Mouse (Mus musculus) kidney, adult 9 months (tissue): ENCODE measurements around the gene Iqgap3.

ENCODE experiments used
- DNase-seq: peaks from one replicate; pipeline ENCODE4 v3.0.0; 2022

The Iqgap3 gene

DNA sequence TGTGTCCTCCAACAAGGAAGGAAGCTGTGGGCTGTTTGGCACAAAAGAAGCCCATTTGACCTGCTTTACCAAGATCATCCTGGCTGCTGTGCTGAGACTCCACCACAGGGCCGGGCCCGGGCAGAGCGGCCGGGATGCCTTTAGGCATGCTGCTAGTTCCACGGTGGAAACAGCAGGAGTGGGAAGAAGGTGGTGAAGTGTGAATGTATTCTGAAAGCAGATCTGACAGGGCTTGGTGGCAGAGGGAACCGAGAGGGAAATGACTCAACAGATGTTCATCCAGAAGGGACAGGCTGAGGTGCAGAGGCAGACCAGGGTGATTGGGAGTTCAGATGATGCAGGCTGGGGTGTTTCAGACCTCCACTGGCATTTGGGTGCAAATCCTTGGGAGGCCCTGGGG is 15.9 kb downstream of the Iqgap3 start:
- DNase-seq = no peak

DNA sequence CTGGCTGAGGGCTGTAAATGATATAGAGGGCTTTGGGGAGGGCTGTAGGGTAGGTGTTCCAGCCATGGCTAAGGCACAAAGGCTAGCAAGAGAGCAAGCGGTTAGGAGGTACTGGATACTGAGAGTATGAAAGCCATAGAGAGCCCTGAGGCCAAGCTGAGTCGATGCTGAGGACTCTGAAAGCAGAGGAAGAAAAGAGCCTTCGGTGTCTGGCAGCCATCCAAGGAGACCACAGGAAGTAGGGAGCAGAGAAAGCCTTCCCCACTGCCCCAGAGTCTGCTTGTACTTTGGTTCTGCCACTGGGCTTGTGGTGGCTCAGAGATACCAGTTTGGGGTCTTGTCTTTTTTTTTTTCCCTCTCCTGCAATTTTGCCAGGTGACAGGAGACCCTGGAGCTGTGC is 18.5 kb downstream of the Iqgap3 start:
- DNase-seq = no peak

DNA sequence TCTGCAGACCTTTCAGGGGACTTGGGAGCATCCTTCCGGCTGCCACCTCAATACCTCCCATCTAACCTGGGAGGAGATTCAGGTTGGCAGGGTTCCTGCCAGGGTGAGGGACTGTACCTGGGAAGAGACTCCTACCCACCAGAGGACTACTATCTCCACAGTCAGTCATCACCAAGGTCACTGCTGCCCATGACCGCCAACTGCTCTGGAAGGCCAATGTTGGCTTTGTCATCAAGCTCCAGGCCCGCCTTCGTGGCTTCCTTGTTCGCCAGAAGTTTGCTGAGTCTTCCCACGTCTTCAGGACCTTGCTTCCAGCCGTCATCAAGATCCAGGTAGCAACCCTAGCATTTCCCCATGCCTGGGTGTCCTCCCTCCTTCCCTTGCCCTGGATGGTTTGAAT is 20.0 kb downstream of the Iqgap3 start:
- DNase-seq = no peak

- peak; percentile 42 for DNase-seq
Observed at GRCm38 (mm10) chr3:88102196-88102595, 20.4 kb downstream of the Iqgap3 start.

GRCm38 (mm10) chr3:88102611-88103010 is 20.8 kb downstream of the Iqgap3 start:
- DNase-seq = peak; percentile 59

DNA sequence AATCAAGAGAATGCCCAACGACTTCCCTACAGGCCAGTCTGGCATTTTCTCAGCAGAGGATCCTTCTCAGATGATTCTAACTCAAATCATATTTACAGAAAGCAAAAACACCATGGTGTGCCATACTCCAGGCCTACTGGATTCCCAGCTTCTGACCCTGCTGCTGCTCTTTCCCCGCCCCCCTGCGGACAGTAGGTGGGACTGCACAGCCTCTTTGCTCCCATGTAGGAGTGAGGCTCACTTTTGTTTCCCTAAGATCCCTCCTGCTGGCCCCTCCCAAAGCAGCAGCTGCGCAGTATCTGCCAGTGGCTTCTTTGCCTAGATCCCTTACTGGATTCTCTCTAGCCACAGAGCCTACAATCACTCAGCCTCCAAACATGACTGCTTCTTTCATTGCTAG is 24.4 kb downstream of the Iqgap3 start:
- no peak for DNase-seq

DNA sequence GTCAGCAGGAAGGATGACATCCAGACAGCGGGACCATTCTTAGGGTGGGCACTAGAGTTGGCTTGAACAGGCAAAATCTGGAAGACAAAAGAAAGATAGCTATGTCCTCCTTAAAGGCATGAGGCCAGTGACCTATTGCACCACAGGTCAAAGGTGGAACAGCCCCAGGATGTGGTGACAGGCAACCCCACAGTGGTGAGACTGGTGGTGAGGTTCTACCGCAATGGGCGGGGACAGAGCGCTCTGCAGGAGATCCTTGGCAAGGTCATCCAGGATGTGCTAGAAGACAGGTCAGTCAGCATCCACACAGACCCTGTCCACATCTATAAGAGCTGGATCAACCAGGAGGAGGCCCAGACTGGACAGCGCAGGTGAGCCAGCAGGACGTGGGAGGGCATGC is 27.4 kb downstream of the Iqgap3 start:
- no peak for DNase-seq

DNA sequence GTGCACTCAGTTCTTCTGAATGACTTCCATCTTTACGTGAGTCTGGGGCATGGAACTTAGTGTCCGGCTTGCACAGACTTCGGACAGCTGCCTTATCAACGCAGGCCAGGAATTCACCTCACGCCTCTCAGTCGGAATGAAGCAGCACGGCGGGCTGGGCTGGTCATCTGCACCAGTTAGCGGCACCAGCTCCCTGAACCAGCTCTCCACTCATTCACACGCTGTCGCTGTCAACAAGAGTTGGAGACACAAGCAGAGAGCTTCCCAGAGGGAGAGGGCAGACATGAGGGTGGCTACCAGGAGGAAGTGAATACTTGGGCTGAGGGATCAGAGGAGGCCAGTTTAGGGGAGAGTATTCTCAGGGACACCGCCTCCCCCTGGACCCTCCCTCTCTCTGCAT is 32.6 kb downstream of the Iqgap3 start:
- DNase-seq = no peak

GRCm38 (mm10) chr3:88120117-88120651 is 38.4 kb downstream of the Iqgap3 start:
- no peak for DNase-seq

- no peak for DNase-seq
Observed at GRCm38 (mm10) chr3:88121164-88122131, 39.7 kb downstream of the Iqgap3 start.

- DNase-seq = no peak
Observed at GRCm38 (mm10) chr3:88125195-88125594, 43.4 kb downstream of the Iqgap3 start.

DNA sequence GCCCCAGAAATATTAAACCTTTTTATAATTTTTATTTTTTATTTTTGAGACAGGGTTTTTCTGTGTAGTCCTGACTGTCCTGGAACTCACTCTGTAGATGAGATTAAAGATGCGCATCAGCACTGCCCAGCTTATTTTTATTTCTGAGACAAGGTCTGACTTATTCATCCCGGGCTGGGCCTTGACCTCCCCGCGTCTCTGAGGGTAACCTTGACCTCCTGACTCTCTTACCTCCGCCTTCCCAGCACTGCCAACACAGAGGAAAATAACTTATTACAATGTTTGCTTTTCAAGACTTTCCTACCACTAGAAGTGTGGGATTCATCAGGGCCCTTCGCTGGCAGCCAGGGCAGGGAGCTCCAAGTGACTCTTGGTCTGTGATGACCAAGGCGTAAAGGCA is 44.4 kb downstream of the Iqgap3 start:
- no peak for DNase-seq

- DNase-seq = no peak
Observed at GRCm38 (mm10) chr3:88127636-88128035, 45.9 kb downstream of the Iqgap3 start.

DNA sequence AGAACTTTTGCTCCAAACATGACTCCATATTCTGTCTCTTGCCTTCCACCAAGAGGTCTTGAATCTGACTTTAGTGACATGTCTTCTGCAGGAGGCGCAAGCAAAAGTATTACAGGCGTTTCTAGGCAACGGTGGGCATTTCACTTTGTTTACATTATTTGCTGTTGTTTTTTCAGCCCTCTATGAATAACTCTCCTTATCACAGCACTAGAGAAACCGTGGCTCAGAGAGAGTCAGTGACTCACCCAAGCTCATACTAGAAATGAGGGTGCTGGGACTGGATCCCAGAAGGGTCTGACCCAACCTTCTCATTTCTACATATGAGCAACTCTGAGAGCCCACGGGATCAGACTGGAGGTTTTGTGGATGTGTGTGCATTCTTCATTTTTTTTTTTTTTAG is 46.3 kb downstream of the Iqgap3 start:
- no peak for DNase-seq

DNA sequence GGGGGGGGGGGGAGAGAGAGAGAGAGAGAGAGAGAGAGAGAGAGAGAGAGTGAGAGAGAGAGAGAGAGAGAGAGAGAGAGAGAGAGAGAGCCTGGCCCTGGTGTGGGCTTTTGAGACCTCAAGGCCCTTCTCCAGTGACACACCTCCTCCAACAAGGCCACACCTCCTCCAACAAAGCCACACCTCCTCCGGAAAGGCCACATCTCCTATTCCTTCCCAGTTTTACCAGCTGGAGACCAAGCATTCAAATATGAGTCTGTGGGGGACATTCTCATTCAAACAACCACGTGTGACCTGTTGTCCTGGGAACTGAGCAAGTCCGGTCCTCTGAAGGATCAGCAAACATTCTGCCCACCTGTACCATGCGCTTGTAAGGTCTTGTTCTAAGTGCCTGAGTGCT is 47.2 kb downstream of the Iqgap3 start:
- DNase-seq = no peak

DNA sequence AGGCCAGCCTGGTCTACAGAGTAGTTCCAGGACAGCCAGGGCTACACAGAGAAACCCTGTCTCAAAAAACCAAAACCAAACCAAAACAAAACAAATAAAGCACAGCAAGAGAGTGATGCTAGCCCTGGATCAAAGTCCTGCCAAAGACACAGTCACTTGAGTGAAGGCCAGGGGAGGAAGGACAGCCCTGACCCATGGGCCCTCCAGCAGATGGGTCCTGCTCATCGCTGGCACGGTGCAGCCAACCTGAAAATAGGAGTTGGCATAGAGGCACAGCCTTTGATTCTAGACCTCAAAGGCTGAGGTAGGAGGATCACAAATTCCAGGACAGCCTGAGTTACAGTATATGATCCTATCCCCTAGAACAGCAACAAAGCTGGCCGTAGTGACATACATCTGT is 49.3 kb downstream of the Iqgap3 start:
- DNase-seq = no peak

DNA sequence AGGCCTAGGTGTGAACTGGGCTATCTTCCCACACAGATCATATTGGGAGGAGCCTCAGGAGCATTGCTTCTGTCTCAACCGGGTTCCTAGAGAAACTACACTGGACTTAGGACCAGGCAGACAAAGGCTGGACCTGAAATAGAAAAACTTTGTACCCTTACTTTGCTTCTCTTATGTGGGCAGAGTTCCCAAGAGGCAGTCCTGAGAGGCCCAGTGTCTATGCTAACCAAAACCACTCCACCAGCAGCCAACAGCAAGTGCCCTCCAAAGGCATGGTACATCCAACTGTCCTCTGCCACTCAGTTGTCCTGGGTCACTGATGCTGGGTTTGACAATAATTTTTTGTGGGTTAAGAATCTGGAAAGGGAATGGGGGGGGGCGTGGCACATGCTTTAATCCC is 50.7 kb downstream of the Iqgap3 start:
- peak; percentile 42 for DNase-seq

DNA sequence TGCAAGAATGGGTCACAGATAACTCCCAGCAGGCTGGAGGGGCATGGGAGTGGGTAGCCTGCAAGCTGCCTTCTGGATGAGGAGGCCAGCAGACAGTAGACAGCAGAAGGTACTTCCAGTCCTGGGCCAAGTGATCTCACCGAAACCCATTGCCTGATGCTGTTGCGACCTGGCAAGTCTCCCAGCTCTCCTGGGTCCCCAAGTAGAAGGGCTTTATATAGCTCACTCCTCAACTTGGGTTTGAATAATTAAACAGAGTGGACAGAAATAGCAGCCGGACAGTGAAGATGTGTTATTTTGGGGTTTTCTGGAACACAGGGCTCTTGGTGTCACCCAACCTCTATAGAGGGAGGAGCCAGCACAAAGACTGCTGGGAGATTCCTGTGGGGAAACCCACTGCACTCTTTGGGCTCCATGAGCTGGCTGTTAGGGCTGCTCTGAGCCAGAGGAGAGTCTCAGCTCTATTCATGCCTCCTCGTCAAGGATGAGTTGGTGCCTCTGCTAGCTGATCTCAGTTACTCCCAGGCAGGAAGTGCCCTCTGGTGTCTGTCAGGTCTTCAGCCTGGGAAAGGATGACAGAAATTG is 51.5 kb downstream of the Iqgap3 start:
- no peak for DNase-seq

DNA sequence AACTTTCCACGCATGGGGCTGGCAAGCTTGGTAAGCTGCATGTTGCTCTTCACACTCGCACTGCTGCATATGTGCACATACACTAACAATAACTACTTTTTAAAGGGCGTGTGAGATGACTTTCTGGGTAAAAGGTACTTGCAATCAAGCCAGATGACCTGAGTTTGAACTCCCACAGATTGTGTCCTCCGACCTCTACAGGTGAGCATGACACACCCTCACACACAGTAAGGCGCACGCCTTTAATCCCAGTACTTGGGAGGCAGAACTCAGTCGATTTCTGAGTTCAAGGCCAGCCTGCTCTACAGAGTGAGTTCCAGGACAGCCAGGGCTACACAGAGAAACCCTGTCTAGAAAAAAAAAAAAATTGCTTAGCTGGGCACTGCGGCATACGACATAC is 54.6 kb downstream of the Iqgap3 start:
- DNase-seq = no peak

- no peak for DNase-seq
Observed at GRCm38 (mm10) chr3:88136945-88137494, 55.2 kb downstream of the Iqgap3 start.

- peak; percentile 50 for DNase-seq
Observed at GRCm38 (mm10) chr3:88137821-88138220, 56.0 kb downstream of the Iqgap3 start.

DNA sequence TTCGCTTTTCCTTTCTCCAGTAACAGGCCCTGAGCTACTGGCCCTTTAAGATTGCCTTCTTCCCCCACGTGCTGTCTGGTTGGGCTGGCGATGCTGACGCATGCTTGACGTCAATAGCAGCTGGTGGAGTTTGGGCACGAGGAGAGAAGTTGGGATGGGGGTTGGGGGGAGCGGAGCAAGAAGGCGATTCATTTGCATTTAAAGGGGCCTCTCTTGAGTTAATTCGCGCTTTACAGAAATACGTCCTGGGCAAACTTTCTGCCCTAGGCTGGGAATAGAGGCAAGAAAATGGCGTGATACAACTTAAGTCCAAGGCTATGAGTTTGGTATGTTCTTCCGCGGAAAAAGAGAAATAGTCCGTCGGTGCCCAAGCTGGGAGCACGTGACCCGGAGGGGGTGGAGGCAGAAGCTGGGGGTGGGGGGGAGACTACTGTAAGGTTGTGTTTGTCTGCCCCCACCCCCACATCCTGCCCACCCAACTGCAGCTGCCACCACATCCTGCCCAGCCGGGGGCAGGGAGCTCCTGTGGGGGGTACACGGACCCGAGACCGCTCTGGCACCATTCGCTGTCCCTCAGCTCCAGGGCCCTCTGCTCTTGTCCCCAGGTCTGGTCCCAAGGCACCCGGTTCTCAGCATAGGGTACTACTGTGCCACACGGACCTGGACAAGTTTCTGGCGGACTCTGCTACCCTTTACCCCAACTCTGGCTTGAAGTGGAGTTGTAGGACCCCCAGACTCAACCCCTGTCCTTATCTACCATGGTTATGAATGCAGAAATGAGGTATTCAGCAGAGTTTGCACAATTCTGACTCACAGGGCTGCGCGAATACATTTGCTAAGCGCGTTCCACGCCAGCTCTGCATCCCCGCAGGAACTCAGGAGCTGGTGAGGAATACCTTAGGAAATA is 56.8 kb downstream of the Iqgap3 start:
- DNase-seq = peak; percentile 98
